Mouse (Mus musculus) layer of hippocampus, adult 18-20 months (tissue): ENCODE results near the gene Cd302. TPM values are rescaled to one million over a fixed set of nuclear protein-coding genes. Genes with fewer than 3 reads are reported as not detected.

Experiments used
- total RNA-seq, 2 experiments: library from RNA; stranded (reverse); gene quantifications; 2 replicates each; pipeline ENCODE4 v1.2.3; 2021

The Cd302 gene
- total RNA-seq, 2 experiments from 2014 or later = 16.7 to 19.5 TPM

Other genes starting within 250 kb of the Cd302 start
- gene Baz2b, start 74.6 kb downstream of the Cd302 start, total RNA-seq = 10 to 100 TPM; 50.7 to 62.7 TPM
- 10 to 100 TPM; 54.4 to 57.7 TPM for gene March7, start 74.6 kb downstream of the Cd302 start, total RNA-seq
- under 1 TPM; 0.47 to 0.71 TPM for gene Ly75, start 98.8 kb upstream of the Cd302 start, total RNA-seq